Mouse (Mus musculus) thymus, postnatal 10 days (tissue): Measurements from ENCODE around the gene Rpe65.

Experiments
- DNase-seq, 2 experiments: peaks; one replicate each; pipeline ENCODE4 v3.0.0; 2021; ENCODE audit warnings: low spot score in 2 of 2

Gene Rpe65

GRCm38 (mm10) chr3:159598875-159599274 is at the start of gene Rpe65:
TSS of gene Rpe65 (plus strand) at chr3:159599175.
- DNase-seq: no peak

DNA sequence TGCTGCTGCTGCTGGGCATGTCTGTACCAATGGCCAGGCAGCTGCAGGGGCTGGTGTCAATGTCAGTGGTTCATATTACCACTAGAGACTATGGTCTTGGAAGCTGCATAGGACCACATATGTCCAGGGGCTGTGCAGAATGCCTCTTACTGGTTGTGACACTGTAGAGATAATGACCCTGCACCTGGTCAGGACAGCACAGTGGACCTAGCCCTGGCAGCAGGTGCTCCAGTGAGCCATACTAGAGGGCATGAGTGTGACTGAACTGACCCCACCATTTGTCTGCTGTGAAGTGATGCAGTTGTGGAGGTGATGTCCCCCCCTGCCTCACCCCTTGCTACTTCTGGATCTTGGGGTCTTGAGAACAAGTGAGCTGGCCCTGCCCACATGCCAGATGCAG is 48.8 kb upstream of the Rpe65 start:
- DNase-seq: no peak

- no peak for DNase-seq
Observed at GRCm38 (mm10) chr3:159614977-159615376, 16.0 kb downstream of the Rpe65 start.

DNA sequence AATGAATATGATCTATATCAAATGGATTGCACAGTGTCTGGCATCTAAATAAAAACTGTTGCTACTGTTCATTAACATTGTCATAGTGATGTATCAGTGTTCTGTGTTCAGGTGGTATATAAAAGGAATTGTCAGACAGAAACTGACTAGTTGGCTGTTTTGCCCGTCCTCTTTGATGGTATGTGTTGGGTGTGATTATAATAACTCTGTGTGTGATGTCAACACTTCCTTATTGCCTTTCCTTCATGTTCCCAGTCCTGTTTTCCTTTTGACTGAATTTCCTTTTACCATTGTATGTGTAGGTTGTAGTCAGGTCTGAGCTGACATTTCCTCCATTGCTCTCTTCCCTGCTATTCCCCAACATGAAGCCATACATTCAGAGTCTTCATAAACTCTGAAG is 22.1 kb downstream of the Rpe65 start:
- no peak for DNase-seq

GRCm38 (mm10) chr3:159624010-159624409 is 25.0 kb downstream of the Rpe65 start:
- DNase-seq: no peak

GRCm38 (mm10) chr3:159660741-159661140 is 61.8 kb downstream of the Rpe65 start:
- no peak for DNase-seq

- DNase-seq: no peak
Observed at GRCm38 (mm10) chr3:159663333-159663732, 64.4 kb downstream of the Rpe65 start.
